Mouse (Mus musculus) myocyte (in vitro differentiated cells): Measurements from ENCODE around the gene Ablim1.

Source experiments
- CEBPB ChIP-seq: IDR thresholded peaks from 2 replicates; pipeline ENCODE4 v1.6.1; 2011; ENCODE audit warnings: mild to moderate bottlenecking, moderate library complexity; ENCODE audit not compliant: poor library complexity, insufficient read depth, severe bottlenecking
- E2F4 ChIP-seq: IDR thresholded peaks from one replicate; pipeline ENCODE4 v1.6.1; 2011; ENCODE audit warnings: mild to moderate bottlenecking, control low read depth, moderate library complexity; ENCODE audit not compliant: insufficient read depth
- MAX ChIP-seq: IDR thresholded peaks from one replicate; pipeline ENCODE4 v1.6.1; 2011; ENCODE audit warnings: low read depth, mild to moderate bottlenecking, control low read depth
- MYOD1 ChIP-seq, 3 experiments: IDR thresholded peaks; one replicate each; pipeline ENCODE4 v1.6.1; 2011; ENCODE audit warnings: control low read depth in 2 of 3, low read depth in 2 of 3, mild to moderate bottlenecking in 2 of 3, moderate library complexity in 1 of 3; ENCODE audit not compliant: insufficient read length in 2 of 3, control insufficient read depth in 1 of 3
- POLR2A ChIP-seq: IDR thresholded peaks from one replicate; pipeline ENCODE4 v1.6.1; 2011; ENCODE audit warnings: low read depth, mild to moderate bottlenecking, control low read depth, moderate library complexity; ENCODE audit not compliant: insufficient read length
- POLR2AphosphoS2 ChIP-seq: IDR thresholded peaks from one replicate; pipeline ENCODE4 v1.6.1; 2011; ENCODE audit warnings: low read depth, control low read depth; ENCODE audit not compliant: insufficient read length
- SRF ChIP-seq: IDR thresholded peaks from one replicate; pipeline ENCODE4 v1.6.1; 2011; ENCODE audit warnings: low read depth; ENCODE audit not compliant: control insufficient read depth, insufficient read length
- TCF3 ChIP-seq: IDR thresholded peaks from one replicate; pipeline ENCODE4 v1.6.1; 2011; ENCODE audit warnings: low read depth, control low read depth; ENCODE audit not compliant: insufficient read length
- USF1 ChIP-seq: IDR thresholded peaks from one replicate; pipeline ENCODE4 v1.6.1; 2011; ENCODE audit warnings: low read depth, mild to moderate bottlenecking, control low read depth, moderate library complexity

DNA sequence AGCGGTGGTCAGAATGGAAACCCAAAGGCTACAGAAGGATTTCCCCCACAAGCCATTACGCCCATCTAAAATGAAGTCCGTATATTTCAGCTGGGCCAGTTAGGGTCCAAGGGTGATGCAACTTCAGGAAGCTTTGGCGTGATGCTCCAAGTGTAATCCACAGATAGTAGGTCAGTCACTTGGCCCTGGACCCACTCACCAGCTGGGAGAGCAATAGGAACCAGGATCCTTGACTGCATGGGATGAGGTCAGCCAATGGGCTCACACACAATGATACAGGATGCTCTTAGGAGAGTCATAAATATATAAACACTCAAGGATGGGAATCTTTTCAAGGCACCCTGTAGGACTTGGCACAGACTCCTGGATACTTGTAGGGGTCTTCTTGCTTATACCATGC is 309.7 kb downstream of the Ablim1 start:
- TF ChIP-seq POLR2A (no peak), SRF (no peak), E2F4 (no peak), USF1 (no peak), TCF3 (no peak), MAX (no peak), CEBPB (peak; percentile 73; the same call in 1 of the 2 replicates), POLR2AphosphoS2 (no peak), MYOD1 (IDR thresholded peaks at IDR 0.05; ENCODE audit: control insufficient read depth in 1 of 3, insufficient read length in 2 of 3, low read depth in 2 of 3) (no peak)
